Mouse (Mus musculus) CH12.LX (cell line): Measurements from ENCODE around the gene Tmem108. TPM values are rescaled to one million over a fixed set of nuclear protein-coding genes. Genes with fewer than 3 reads are reported as not detected.

ENCODE experiments used
- DNase-seq: peaks from one replicate; pipeline ENCODE4 v3.0.0-alpha.2; 2013; ENCODE audit errors: extremely low read depth
- H3K27ac ChIP-seq: 2 replicates; pipeline ENCODE4 v1.5.1; 2012; ENCODE audit warnings: low read depth, mild to moderate bottlenecking, control low read depth, moderate library complexity; ENCODE audit not compliant: insufficient read depth
- H3K27me3 ChIP-seq: replicated peaks from 2 replicates; pipeline ENCODE3; 2012; ENCODE audit warnings: inconsistent platforms
- H3K36me3 ChIP-seq, 2 experiments: replicated peaks in 1 of 2; 2 replicates each; pipeline versions ENCODE3 to v1.6.1; 2012; ENCODE audit warnings: inconsistent platforms in 1 of 2, low read length in 1 of 2, mild to moderate bottlenecking in 1 of 2, mixed read lengths in 1 of 2, moderate library complexity in 1 of 2; ENCODE audit not compliant: control insufficient read depth in 1 of 2, insufficient read depth in 1 of 2
- H3K4me1 ChIP-seq, 2 experiments: 2 replicates each; pipeline ENCODE4 v1.6.1; 2012; ENCODE audit warnings: inconsistent platforms in 1 of 2, moderate library complexity in 1 of 2; ENCODE audit not compliant: insufficient read depth in 2 of 2, control insufficient read depth in 1 of 2
- H3K4me2 ChIP-seq: 2 replicates; pipeline ENCODE4 v1.6.1; 2012; ENCODE audit warnings: low read depth, mild to moderate bottlenecking, control low read depth; ENCODE audit not compliant: poor library complexity, insufficient read depth, severe bottlenecking
- H3K4me3 ChIP-seq, 3 experiments: fragments of 150-350 bp in 1 of 3; sonication (generic) in 1 of 3; replicated peaks in 1 of 3; 2 replicates each; pipeline versions ENCODE3 to v1.5.1; 2011 to 2012; ENCODE audit warnings: low read depth in 2 of 3, low read length in 2 of 3, mild to moderate bottlenecking in 2 of 3, moderate library complexity in 2 of 3, control low read depth in 1 of 3, improper control_type of control experiment in 1 of 3, inconsistent platforms in 1 of 3, mixed read lengths in 1 of 3; ENCODE audit not compliant: poor library complexity in 1 of 3
- H3K79me2 ChIP-seq: replicated peaks from 2 replicates; pipeline ENCODE4 v1.6.1; 2012; ENCODE audit warnings: mild to moderate bottlenecking, moderate library complexity; ENCODE audit not compliant: control insufficient read depth, poor library complexity, insufficient read depth, severe bottlenecking; ENCODE audit errors: extremely low read depth
- H3K9ac ChIP-seq: 2 replicates; pipeline ENCODE4 v1.6.1; 2012; ENCODE audit warnings: low read depth, mild to moderate bottlenecking, control low read depth, moderate library complexity; ENCODE audit not compliant: insufficient read depth
- H3K9me3 ChIP-seq: replicated peaks from 2 replicates; pipeline ENCODE3; 2012; ENCODE audit warnings: low read length, inconsistent platforms, mixed read lengths
- CHD1 ChIP-seq: IDR thresholded peaks from 2 replicates; pipeline ENCODE4 v1.6.1; 2012; ENCODE audit warnings: low read depth, low read length, improper control_type of control experiment, inconsistent platforms
- CTCF ChIP-seq, 2 experiments: IDR thresholded peaks in 1 of 2; conservative IDR thresholded peaks in 1 of 2; 2 replicates each; pipeline ENCODE4 v1.5.1; 2011 to 2012; ENCODE audit warnings: low read depth in 2 of 2, low read length in 2 of 2, improper control_type of control experiment in 1 of 2, inconsistent platforms in 1 of 2, mild to moderate bottlenecking in 1 of 2, moderate library complexity in 1 of 2
- E2F4 ChIP-seq: IDR thresholded peaks from 2 replicates; pipeline ENCODE4 v1.6.1; 2011; ENCODE audit warnings: low read depth, low read length, improper control_type of control experiment; ENCODE audit not compliant: insufficient replicate concordance
- ETS1 ChIP-seq: conservative IDR thresholded peaks from 2 replicates; pipeline ENCODE4 v1.6.1; 2012; ENCODE audit warnings: low read depth, mild to moderate bottlenecking, inconsistent platforms, low read length, improper control_type of control experiment, moderate library complexity
- GABPA ChIP-seq: IDR thresholded peaks from 2 replicates; pipeline ENCODE4 v1.6.1; 2012; ENCODE audit warnings: low read depth, low read length, improper control_type of control experiment, inconsistent platforms; ENCODE audit not compliant: insufficient replicate concordance
- JUN ChIP-seq: IDR thresholded peaks from 2 replicates; pipeline ENCODE4 v1.6.1; 2011; ENCODE audit warnings: low read depth, mild to moderate bottlenecking, low read length, improper control_type of control experiment, moderate library complexity; ENCODE audit not compliant: insufficient read depth
- JUND ChIP-seq: conservative IDR thresholded peaks from 2 replicates; pipeline ENCODE4 v1.6.1; 2011; ENCODE audit warnings: low read depth, low read length, improper control_type of control experiment
- KAT2A ChIP-seq: IDR thresholded peaks from 2 replicates; pipeline ENCODE4 v1.6.1; 2012; ENCODE audit warnings: low read length, improper control_type of control experiment, inconsistent platforms; ENCODE audit not compliant: insufficient replicate concordance
- MAX ChIP-seq: IDR thresholded peaks from 2 replicates; pipeline ENCODE4 v1.6.1; 2011; ENCODE audit warnings: low read length, improper control_type of control experiment
- MYC ChIP-seq: IDR thresholded peaks from 2 replicates; pipeline ENCODE4 v1.6.1; 2011; ENCODE audit warnings: low read depth, mild to moderate bottlenecking, improper control_type of control experiment, low read length
- NRF1 ChIP-seq: IDR thresholded peaks from 2 replicates; pipeline ENCODE4 v1.6.1; 2014; ENCODE audit warnings: low read depth, mild to moderate bottlenecking, inconsistent platforms, low read length, improper control_type of control experiment, moderate library complexity
- POLR2AphosphoS2 ChIP-seq: IDR thresholded peaks from 2 replicates; pipeline ENCODE4 v1.6.1; 2011; ENCODE audit warnings: low read depth, low read length, improper control_type of control experiment
- dilution Hi-C: fragments of 300-500 bp; cut with MboI; formaldehyde crosslinking; loops from 2 replicates; pipeline ENCODE4 v1.14.3; 2020; ENCODE audit warnings: low sequenced_read_pairs; ENCODE audit not compliant: extremely low pct_unique_long_range_greater_than_20kb, extremely low pct_ligation_motif_present
- in situ Hi-C: fragments of 300-500 bp; cut with MboI; formaldehyde crosslinking; loops from 3 replicates; pipeline ENCODE4 v1.14.3; 2019; ENCODE audit warnings: low sequenced_read_pairs, low pct_ligation_motif_present, low pct_unique_long_range_greater_than_20kb, mixed read lengths
- polyA plus RNA-seq: library from polyadenylated mRNA; unstranded; fragments of >175 nt; gene quantifications from 2 replicates; pipeline ENCODE4 v1.2.1, GENCODE M21; 2012; ENCODE audit warnings: low read depth; ENCODE audit not compliant: insufficient read length
- total RNA-seq, 2 experiments: library from RNA; depleted of rRNA; stranded (reverse); fragments of 300-350 nt in 1 of 2; fragments of >200 nt in 1 of 2; gene quantifications; 2 replicates each; pipeline ENCODE4 v1.2.3; 2012 to 2014

Gene Tmem108
- total and polyA plus RNA-seq, 3 experiments: 0.04 to 0.13 (median 0.07) TPM

DNA sequence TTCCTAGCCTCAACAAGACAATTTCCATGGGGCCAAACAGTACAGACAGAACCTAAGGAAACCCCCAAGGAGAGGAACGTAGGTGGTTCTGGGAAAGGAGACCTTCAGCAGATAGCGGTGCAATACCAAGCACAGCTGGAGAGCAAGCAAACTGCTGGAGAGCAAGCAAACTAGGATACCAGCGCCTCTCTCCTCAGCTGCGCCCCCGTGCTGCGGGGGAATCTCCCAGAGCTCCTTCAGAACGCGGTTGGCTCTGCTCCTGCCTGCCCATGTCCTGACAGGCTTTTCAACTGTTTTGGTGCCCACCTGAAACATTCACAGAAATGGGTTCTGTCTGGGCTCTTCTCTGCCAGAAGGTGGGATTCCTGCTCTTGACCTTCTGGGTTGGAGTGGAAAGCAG, 221.1 kb downstream of the Tmem108 start:
- no peak for DNase-seq
- Histone ChIP-seq H3K27ac (no peak overlapping the region), H3K4me2 (no peak overlapping the region), H3K9me3 (no peaks in the 10 kb centered on the region), H3K79me2 (no peaks in the 10 kb centered on the region), H3K27me3 (peaks cover 43% of the 10 kb centered on the region), H3K4me3 (no peak overlapping the region), H3K36me3 (no peaks in the 10 kb centered on the region), H3K4me1 (peaks cover 3 to 13% of the 10 kb centered on the region in 2 experiments), H3K9ac (no peak overlapping the region)
- in situ Hi-C loops (no loop called here), dilution Hi-C loops (no loop called here)
- no peak for TF ChIP-seq CHD1
- TF ChIP-seq KAT2A: no peak
- no peak for TF ChIP-seq E2F4
- TF ChIP-seq MYC: no peak
- no peak for TF ChIP-seq ETS1
- TF ChIP-seq GABPA: no peak

DNA sequence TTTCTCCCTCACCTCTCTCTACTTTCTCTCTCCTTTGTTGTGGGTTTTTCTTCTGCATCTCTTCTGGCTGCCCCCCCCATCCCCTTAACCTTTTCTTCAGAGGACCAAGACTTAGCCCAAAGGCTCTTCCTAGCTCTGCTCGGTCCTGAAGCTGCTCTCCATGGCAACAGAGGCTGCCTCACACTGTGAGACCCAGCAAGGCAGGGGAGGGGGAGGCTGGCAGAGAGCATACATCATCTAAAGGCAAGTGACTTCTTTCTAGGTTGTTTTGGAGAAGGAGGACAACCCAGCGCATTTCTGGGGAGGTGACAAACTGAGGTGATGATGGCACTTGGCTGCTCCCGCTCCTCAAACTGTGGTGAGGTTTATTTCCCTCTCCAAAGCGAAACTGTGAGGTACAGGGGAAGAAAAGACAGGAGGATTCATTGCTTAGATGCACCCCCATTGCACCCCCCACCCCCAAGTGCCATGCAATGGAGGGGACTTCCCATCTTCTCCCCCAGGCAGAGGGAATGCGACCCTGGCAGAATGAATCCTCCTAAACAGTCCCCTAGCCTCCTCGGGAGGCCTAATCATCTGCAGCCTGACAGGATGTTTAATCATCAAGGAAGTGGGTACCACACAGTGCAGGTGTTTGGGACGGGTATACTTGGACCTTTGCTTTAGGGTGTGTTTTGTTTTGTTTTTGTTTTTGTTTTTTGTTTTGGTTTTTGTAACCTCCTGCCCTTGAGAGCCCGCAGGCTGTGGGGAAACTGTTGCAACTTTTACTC, 223.4 kb downstream of the Tmem108 start:
- no peak for TF ChIP-seq CTCF (conservative IDR thresholded peaks at IDR 0.05 in 1 of 2, IDR thresholded peaks at IDR 0.05 in 1 of 2; ENCODE audit: low read depth in 2 of 2, low read length in 2 of 2)
- no peak for TF ChIP-seq POLR2AphosphoS2
- no peak for TF ChIP-seq MAX
- TF ChIP-seq NRF1: no peak
- no peak for TF ChIP-seq ETS1
- TF ChIP-seq JUN: no peak
- no peak for TF ChIP-seq JUND
- TF ChIP-seq, all 38 proteins: peak for 0
- Histone ChIP-seq H3K9ac (no peak overlapping the region), H3K79me2 (no peaks in the 10 kb centered on the region), H3K4me3 (no peak overlapping the region), H3K4me1 (peaks cover 3 to 18% of the 10 kb centered on the region in 2 experiments), H3K27ac (no peak overlapping the region), H3K9me3 (no peaks in the 10 kb centered on the region), H3K27me3 (peaks cover 28% of the 10 kb centered on the region), H3K36me3 (no peaks in the 10 kb centered on the region), H3K4me2 (peak overlapping the region; percentile 19; the same call in 1 of the 2 replicates)
- dilution Hi-C loops (no loop called here), in situ Hi-C loops (no loop called here)
- no peak for DNase-seq
